Mouse (Mus musculus): ENCODE results near the gene Fut8.
A peak's percentile ranks its signal among the peaks of the same experiment; 100 is the strongest.
"Not testable (repeated sequence)": the region's sequence is repeated elsewhere in the genome, so short reads cannot be mapped to it uniquely, and the experiment has no call there.

The Fut8 gene

GRCm38 (mm10) chr12:77220616-77221015, 17.3 kb upstream of the Fut8 start:
- no peak for ATAC-seq (ENCODE audit: insufficient number of reproducible peaks, low FRiP score, low TSS enrichment)

- ATAC-seq (ENCODE audit: insufficient number of reproducible peaks, low FRiP score, low TSS enrichment), result no peak
Observed at GRCm38 (mm10) chr12:77222272-77222874, 15.6 kb upstream of the Fut8 start.

GRCm38 (mm10) chr12:77223595-77223994, 14.3 kb upstream of the Fut8 start:
- ATAC-seq (ENCODE audit: insufficient number of reproducible peaks, low FRiP score, low TSS enrichment), result no peak

- ATAC-seq (ENCODE audit: insufficient number of reproducible peaks, low FRiP score, low TSS enrichment), result no peak
Observed at GRCm38 (mm10) chr12:77224121-77224520, 13.8 kb upstream of the Fut8 start.

- no peak for ATAC-seq (ENCODE audit: insufficient number of reproducible peaks, low FRiP score, low TSS enrichment)
Observed at GRCm38 (mm10) chr12:77224891-77225290, 13.0 kb upstream of the Fut8 start.

GRCm38 (mm10) chr12:77225727-77226126, 12.2 kb upstream of the Fut8 start:
- no peak for ATAC-seq (ENCODE audit: insufficient number of reproducible peaks, low FRiP score, low TSS enrichment)

GRCm38 (mm10) chr12:77235958-77236357, 2.0 kb upstream of the Fut8 start:
- ATAC-seq (ENCODE audit: insufficient number of reproducible peaks, low FRiP score, low TSS enrichment), result no peak

- ATAC-seq (ENCODE audit: insufficient number of reproducible peaks, low FRiP score, low TSS enrichment), result peak; percentile 84
Observed at GRCm38 (mm10) chr12:77238531-77239389, 835 bp downstream of the Fut8 start.

GRCm38 (mm10) chr12:77239390-77240061, 1.6 kb downstream of the Fut8 start:
- ATAC-seq (ENCODE audit: insufficient number of reproducible peaks, low FRiP score, low TSS enrichment), result peak; percentile 6; the same call in 1 of the 2 replicates

GRCm38 (mm10) chr12:77240372-77240771, 2.4 kb downstream of the Fut8 start:
- ATAC-seq (ENCODE audit: insufficient number of reproducible peaks, low FRiP score, low TSS enrichment), result no peak

- no peak for ATAC-seq (ENCODE audit: insufficient number of reproducible peaks, low FRiP score, low TSS enrichment)
Observed at GRCm38 (mm10) chr12:77240839-77241238, 2.9 kb downstream of the Fut8 start.

- ATAC-seq (ENCODE audit: insufficient number of reproducible peaks, low FRiP score, low TSS enrichment), result no peak
Observed at GRCm38 (mm10) chr12:77262650-77263049, 24.7 kb downstream of the Fut8 start.

GRCm38 (mm10) chr12:77263816-77264215, 25.9 kb downstream of the Fut8 start:
- no peak for ATAC-seq (ENCODE audit: insufficient number of reproducible peaks, low FRiP score, low TSS enrichment)

- no peak for ATAC-seq (ENCODE audit: insufficient number of reproducible peaks, low FRiP score, low TSS enrichment)
Observed at GRCm38 (mm10) chr12:77270694-77271093, 32.8 kb downstream of the Fut8 start.

GRCm38 (mm10) chr12:77288507-77288906, 50.6 kb downstream of the Fut8 start:
- no peak for ATAC-seq (ENCODE audit: insufficient number of reproducible peaks, low FRiP score, low TSS enrichment)

- no peak for ATAC-seq (ENCODE audit: insufficient number of reproducible peaks, low FRiP score, low TSS enrichment)
Observed at GRCm38 (mm10) chr12:77291017-77291416, 53.1 kb downstream of the Fut8 start.

- ATAC-seq (ENCODE audit: insufficient number of reproducible peaks, low FRiP score, low TSS enrichment), result not testable (repeated sequence)
Observed at GRCm38 (mm10) chr12:77291864-77292263, 53.9 kb downstream of the Fut8 start.

GRCm38 (mm10) chr12:77292375-77293258, 54.7 kb downstream of the Fut8 start:
- peak; percentile 45; the same call in 1 of the 2 replicates for ATAC-seq (ENCODE audit: insufficient number of reproducible peaks, low FRiP score, low TSS enrichment)

- ATAC-seq (ENCODE audit: insufficient number of reproducible peaks, low FRiP score, low TSS enrichment), result no peak
Observed at GRCm38 (mm10) chr12:77296119-77296518, 58.2 kb downstream of the Fut8 start.

GRCm38 (mm10) chr12:77297114-77297513, 59.2 kb downstream of the Fut8 start:
- no peak for ATAC-seq (ENCODE audit: insufficient number of reproducible peaks, low FRiP score, low TSS enrichment)
